Mouse (Mus musculus): Measurements from ENCODE around the gene 7530416G11Rik.

7530416G11Rik gene

GRCm38 (mm10) chr15:85462138-85462537, 40.9 kb downstream of the 7530416G11Rik start:
- TF ChIP-seq GATA4 (IDR thresholded peaks at IDR 0.05; ENCODE audit: insufficient replicate concordance, low read length) = no peak

- no peak for TF ChIP-seq GATA4 (IDR thresholded peaks at IDR 0.05; ENCODE audit: insufficient replicate concordance, low read length)
Measured at GRCm38 (mm10) chr15:85461541-85461940, 41.5 kb downstream of the 7530416G11Rik start.

- TF ChIP-seq GATA4 (IDR thresholded peaks at IDR 0.05; ENCODE audit: insufficient replicate concordance, low read length) = no peak
Measured at GRCm38 (mm10) chr15:85458631-85459082, 44.4 kb downstream of the 7530416G11Rik start.

- TF ChIP-seq GATA4 (IDR thresholded peaks at IDR 0.05; ENCODE audit: insufficient replicate concordance, low read length) = no peak
Measured at GRCm38 (mm10) chr15:85457838-85458237, 45.2 kb downstream of the 7530416G11Rik start.

- TF ChIP-seq GATA4 (IDR thresholded peaks at IDR 0.05; ENCODE audit: insufficient replicate concordance, low read length) = no peak
Measured at GRCm38 (mm10) chr15:85456891-85457290, 46.1 kb downstream of the 7530416G11Rik start.

GRCm38 (mm10) chr15:85446652-85447051, 56.4 kb downstream of the 7530416G11Rik start:
- no peak for TF ChIP-seq GATA4 (IDR thresholded peaks at IDR 0.05; ENCODE audit: insufficient replicate concordance, low read length)

Measured in liver, adult (tissue).